Mouse (Mus musculus) heart, embryonic 10.5 days (tissue): Measurements from ENCODE around the gene Prox2. TPM values are rescaled to one million over a fixed set of nuclear protein-coding genes. Genes with fewer than 3 reads are reported as not detected.
"Not testable (repeated sequence)": the region's sequence is repeated elsewhere in the genome, so short reads cannot be mapped to it uniquely, and the experiment has no call there.

Experiments
- DNase-seq: peaks from one replicate; pipeline ENCODE4 v3.0.0-alpha.2; 2017; ENCODE audit warnings: low spot score
- H3K27ac ChIP-seq: fragments of 300-500 bp; sonication (generic); 2 replicates; pipeline ENCODE4 v1.5.1; 2016; ENCODE audit warnings: mild to moderate bottlenecking
- H3K27me3 ChIP-seq: fragments of 300-500 bp; sonication (generic); 2 replicates; pipeline ENCODE4 v1.6.1; 2016; ENCODE audit warnings: mild to moderate bottlenecking; ENCODE audit not compliant: poor library complexity, insufficient read depth, severe bottlenecking
- H3K36me3 ChIP-seq: fragments of 300-500 bp; sonication (generic); 2 replicates; pipeline ENCODE4 v1.6.1; 2016; ENCODE audit warnings: mild to moderate bottlenecking, moderate library complexity
- H3K4me1 ChIP-seq: fragments of 300-500 bp; sonication (generic); 2 replicates; pipeline ENCODE4 v1.6.1; 2016; ENCODE audit warnings: mild to moderate bottlenecking
- H3K4me3 ChIP-seq: fragments of 300-500 bp; sonication (generic); 2 replicates; pipeline ENCODE4 v1.5.1; 2016; ENCODE audit warnings: mild to moderate bottlenecking, moderate library complexity
- H3K9me3 ChIP-seq: fragments of 300-500 bp; sonication (generic); 2 replicates; pipeline ENCODE4 v1.6.1; 2016; ENCODE audit warnings: mild to moderate bottlenecking, moderate library complexity
- WGBS: fragments of 180-500 bp; shearing (Covaris S2); methylation state at CpG from one replicate; pipeline ENCODE4 v1.1.7; 2016; 5-methylcytosine and 5-hydroxymethylcytosine counted together
- polyA plus RNA-seq: library from polyadenylated mRNA; unstranded; fragments of >200 nt; fragmentation: Nextera tagmentation; extraction: Ambion mirVana; gene quantifications from 2 replicates; pipeline ENCODE4 v1.2.1, GENCODE M21; 2016

The Prox2 gene
- polyA plus RNA-seq, 1 experiment from 2014 or later, result 2.6 TPM

- not testable (repeated sequence) for H3K9me3 ChIP-seq
- WGBS, result 62% methylated on average over 2 of the region's 2 CpGs
- peaks cover 42% of the 10 kb centered on the region for H3K27me3 ChIP-seq
Observed at GRCm38 (mm10) chr12:85144276-85144675, 33.7 kb upstream of the Prox2 start.

GRCm38 (mm10) chr12:85142803-85143202 lies 32.2 kb upstream of the Prox2 start:
- Histone ChIP-seq H3K27me3 (peaks cover 37% of the 10 kb centered on the region), H3K4me3 (no peak overlapping the region), H3K36me3 (no peaks in the 10 kb centered on the region), H3K27ac (no peak overlapping the region), H3K4me1 (peaks cover 35% of the 10 kb centered on the region), H3K9me3 (no peaks in the 10 kb centered on the region)
- WGBS, result 8% methylated on average over 4 of the region's 4 CpGs
- peak; percentile 88 for DNase-seq

More at GRCm38 (mm10) chr12:85144276-85144675, 33.7 kb upstream of the Prox2 start:
- H3K4me3 ChIP-seq, H3K36me3 ChIP-seq, DNase-seq, H3K27ac ChIP-seq: not testable (repeated sequence)
- H3K4me1 ChIP-seq, result peaks cover 35% of the 10 kb centered on the region

GRCm38 (mm10) chr12:85141096-85141495 lies 30.5 kb upstream of the Prox2 start:
- DNase-seq, result no peak
- Histone ChIP-seq H3K9me3 (no peaks in the 10 kb centered on the region), H3K36me3 (no peaks in the 10 kb centered on the region), H3K4me1 (peaks cover 25% of the 10 kb centered on the region), H3K27me3 (peaks cover 32% of the 10 kb centered on the region), H3K4me3 (no peak overlapping the region), H3K27ac (no peak overlapping the region)
- WGBS, result 77% methylated on average over 6 of the region's 6 CpGs

- WGBS, result 28% methylated on average over 18 of the region's 18 CpGs
- H3K27me3 ChIP-seq, result peaks cover 32% of the 10 kb centered on the region
Observed at GRCm38 (mm10) chr12:85140036-85140701, 29.6 kb upstream of the Prox2 start.

GRCm38 (mm10) chr12:85136627-85137026 lies 26.1 kb upstream of the Prox2 start:
- 76% methylated on average over 4 of the region's 4 CpGs for WGBS
- Histone ChIP-seq H3K27ac (no peak overlapping the region), H3K36me3 (peaks cover 33% of the 10 kb centered on the region), H3K4me3 (no peak overlapping the region), H3K9me3 (no peaks in the 10 kb centered on the region), H3K27me3 (peaks cover 27% of the 10 kb centered on the region), H3K4me1 (peaks cover 17% of the 10 kb centered on the region)
- no peak for DNase-seq

More at GRCm38 (mm10) chr12:85140036-85140701, 29.6 kb upstream of the Prox2 start:
- H3K27ac ChIP-seq, result no peak overlapping the region; the same call in 1 of the 2 replicates
- DNase-seq, result no peak
- H3K9me3 ChIP-seq, result no peaks in the 10 kb centered on the region
- peak overlapping the region; percentile 37 for H3K4me3 ChIP-seq
- H3K4me1 ChIP-seq, result peaks cover 21% of the 10 kb centered on the region
- peaks cover 2% of the 10 kb centered on the region for H3K36me3 ChIP-seq

- Histone ChIP-seq H3K4me1 (peaks cover 17% of the 10 kb centered on the region), H3K27ac (peak overlapping the region; percentile 32; the same call in 1 of the 2 replicates), H3K4me3 (no peak overlapping the region), H3K27me3 (peaks cover 19% of the 10 kb centered on the region), H3K9me3 (no peaks in the 10 kb centered on the region), H3K36me3 (peaks cover 41% of the 10 kb centered on the region)
- DNase-seq, result no peak
- WGBS, result 72% methylated on average over 19 of the region's 19 CpGs
Observed at GRCm38 (mm10) chr12:85135513-85136470, 25.2 kb upstream of the Prox2 start.

- 82% methylated on average over 8 of the region's 8 CpGs for WGBS
- Histone ChIP-seq H3K36me3 (peaks cover 57% of the 10 kb centered on the region), H3K4me3 (no peak overlapping the region), H3K27ac (no peak overlapping the region), H3K9me3 (no peaks in the 10 kb centered on the region), H3K4me1 (peaks cover 9% of the 10 kb centered on the region; the same call in 1 of the 2 replicates), H3K27me3 (peaks cover 4% of the 10 kb centered on the region)
- DNase-seq, result no peak
Observed at GRCm38 (mm10) chr12:85134043-85134794, 23.7 kb upstream of the Prox2 start.

GRCm38 (mm10) chr12:85131361-85131760 lies 20.8 kb upstream of the Prox2 start:
- no peaks in the 10 kb centered on the region for H3K27me3 ChIP-seq
- DNase-seq, result no peak
- WGBS, result 89% methylated on average over 6 of the region's 6 CpGs

GRCm38 (mm10) chr12:85129426-85129978 lies 18.9 kb upstream of the Prox2 start:
- Histone ChIP-seq H3K9me3 (no peaks in the 10 kb centered on the region), H3K27me3 (no peaks in the 10 kb centered on the region), H3K36me3 (peaks cover 92% of the 10 kb centered on the region), H3K27ac (no peak overlapping the region), H3K4me3 (no peak overlapping the region), H3K4me1 (no peaks in the 10 kb centered on the region)
- no peak for DNase-seq
- 92% methylated on average over 9 of the region's 9 CpGs for WGBS

More at GRCm38 (mm10) chr12:85131361-85131760, 20.8 kb upstream of the Prox2 start:
- Histone ChIP-seq H3K36me3 (peaks cover 84% of the 10 kb centered on the region), H3K27ac (no peak overlapping the region), H3K4me1 (peaks cover 7% of the 10 kb centered on the region; the same call in 1 of the 2 replicates), H3K9me3 (no peaks in the 10 kb centered on the region), H3K4me3 (no peak overlapping the region)

GRCm38 (mm10) chr12:85126986-85127603 lies 16.5 kb upstream of the Prox2 start:
- no peaks in the 10 kb centered on the region for H3K9me3 ChIP-seq
- H3K27ac ChIP-seq, result no peak overlapping the region
- H3K4me3 ChIP-seq, result no peak overlapping the region
- H3K36me3 ChIP-seq, result peaks cover 93% of the 10 kb centered on the region
- WGBS, result 86% methylated on average over 8 of the region's 8 CpGs
- no peak for DNase-seq
- no peaks in the 10 kb centered on the region for H3K4me1 ChIP-seq
- H3K27me3 ChIP-seq, result no peaks in the 10 kb centered on the region

GRCm38 (mm10) chr12:85124751-85125150 lies 14.2 kb upstream of the Prox2 start:
- Histone ChIP-seq H3K27me3 (no peaks in the 10 kb centered on the region), H3K27ac (no peak overlapping the region), H3K9me3 (no peaks in the 10 kb centered on the region), H3K4me1 (no peaks in the 10 kb centered on the region), H3K36me3 (peaks cover 96% of the 10 kb centered on the region), H3K4me3 (no peak overlapping the region)
- WGBS, result 90% methylated on average over 5 of the region's 5 CpGs
- no peak for DNase-seq

- no peak overlapping the region for H3K27ac ChIP-seq
Observed at GRCm38 (mm10) chr12:85123645-85124044, 13.1 kb upstream of the Prox2 start.

More at GRCm38 (mm10) chr12:85123645-85124044, 13.1 kb upstream of the Prox2 start:
- H3K4me3 ChIP-seq, result no peak overlapping the region
- WGBS, result 88% methylated on average over 11 of the region's 11 CpGs
- H3K27me3 ChIP-seq, result no peaks in the 10 kb centered on the region
- H3K9me3 ChIP-seq, result no peaks in the 10 kb centered on the region
- no peak for DNase-seq
- peaks cover 98% of the 10 kb centered on the region for H3K36me3 ChIP-seq
- H3K4me1 ChIP-seq, result no peaks in the 10 kb centered on the region
